Mouse (Mus musculus) brain, embryonic 14.5 days (tissue): Measurements from ENCODE around the gene Serpina6.

ENCODE experiments used
- CTCF ChIP-seq: fragments of 200-500 bp; IDR thresholded peaks from 2 replicates; pipeline ENCODE4 v1.5.1; 2012; ENCODE audit warnings: inconsistent platforms, mild to moderate bottlenecking, moderate library complexity, borderline replicate concordance; ENCODE audit not compliant: insufficient read depth, insufficient read length; ENCODE audit errors: extremely low read depth
- POLR2A ChIP-seq: fragments of 200-500 bp; IDR thresholded peaks from 2 replicates; pipeline ENCODE4 v1.6.1; 2012; ENCODE audit warnings: mild to moderate bottlenecking, inconsistent platforms, borderline replicate concordance; ENCODE audit not compliant: poor library complexity, insufficient read depth, insufficient read length, severe bottlenecking; ENCODE audit errors: extremely low read depth

DNA sequence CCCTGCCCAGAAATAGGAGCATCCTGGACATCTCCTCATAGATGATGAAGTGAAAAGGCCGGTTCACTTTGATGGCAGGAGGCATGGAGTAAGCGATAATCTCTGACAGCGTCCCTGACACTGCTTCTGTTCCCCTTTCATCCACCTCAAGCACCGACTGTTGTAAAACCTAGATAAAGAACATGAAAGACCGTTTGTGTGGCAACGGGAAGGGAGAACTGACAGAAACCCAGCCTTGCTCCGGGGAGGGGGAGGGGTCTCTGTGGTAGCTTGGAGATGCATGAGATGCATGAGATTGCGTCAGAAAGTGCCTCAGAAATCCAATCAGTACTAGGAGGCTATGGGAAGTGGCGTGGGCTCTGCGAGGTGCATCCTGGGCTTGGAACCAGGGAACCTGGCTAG is 40.2 kb downstream of the Serpina6 start:
- no peak for TF ChIP-seq POLR2A
- TF ChIP-seq CTCF = no peak
